Mouse (Mus musculus): ENCODE data around the gene Nmnat3.
A peak's percentile ranks its signal among the peaks of the same experiment; 100 is the strongest.
"Not testable (repeated sequence)": the region's sequence is repeated elsewhere in the genome, so short reads cannot be mapped to it uniquely, and the experiment has no call there.

Nmnat3 gene

DNA sequence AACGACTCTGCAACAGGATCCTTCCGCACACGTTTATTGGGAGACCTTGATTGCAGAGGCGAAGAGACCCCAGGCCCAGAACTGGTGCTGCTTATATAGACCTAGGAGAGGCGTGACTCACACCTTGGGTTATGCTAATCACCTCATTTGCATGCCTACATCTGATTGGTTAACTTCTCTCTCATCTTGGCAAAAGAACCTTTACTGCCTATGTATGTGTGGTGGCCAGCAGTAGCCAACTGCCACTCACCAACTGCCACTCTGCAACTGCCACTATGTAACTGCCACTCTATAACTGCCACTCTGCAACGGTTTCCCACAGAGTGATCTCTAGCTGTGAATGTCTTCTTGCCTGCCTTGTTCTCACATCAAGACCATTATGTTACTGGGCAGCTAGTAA lies at the start of gene Nmnat3:
TSS of gene Nmnat3 (plus strand) at position 301 of the 400 bp plus-strand sequence.
- not testable (repeated sequence) for DNase-seq (ENCODE audit: low read depth, low spot score)

- no peak for DNase-seq (ENCODE audit: low read depth, low spot score)
Observed at GRCm38 (mm10) chr9:98243481-98243880, 43.8 kb upstream of the Nmnat3 start.

- DNase-seq (ENCODE audit: low read depth, low spot score) = no peak
Observed at GRCm38 (mm10) chr9:98244223-98244622, 43.0 kb upstream of the Nmnat3 start.

- DNase-seq (ENCODE audit: low read depth, low spot score) = no peak
Observed at GRCm38 (mm10) chr9:98245226-98245625, 42.0 kb upstream of the Nmnat3 start.

GRCm38 (mm10) chr9:98246351-98246750 lies 40.9 kb upstream of the Nmnat3 start:
- no peak for DNase-seq (ENCODE audit: low read depth, low spot score)

GRCm38 (mm10) chr9:98260210-98260609 lies 27.0 kb upstream of the Nmnat3 start:
- DNase-seq (ENCODE audit: low read depth, low spot score) = no peak

DNA sequence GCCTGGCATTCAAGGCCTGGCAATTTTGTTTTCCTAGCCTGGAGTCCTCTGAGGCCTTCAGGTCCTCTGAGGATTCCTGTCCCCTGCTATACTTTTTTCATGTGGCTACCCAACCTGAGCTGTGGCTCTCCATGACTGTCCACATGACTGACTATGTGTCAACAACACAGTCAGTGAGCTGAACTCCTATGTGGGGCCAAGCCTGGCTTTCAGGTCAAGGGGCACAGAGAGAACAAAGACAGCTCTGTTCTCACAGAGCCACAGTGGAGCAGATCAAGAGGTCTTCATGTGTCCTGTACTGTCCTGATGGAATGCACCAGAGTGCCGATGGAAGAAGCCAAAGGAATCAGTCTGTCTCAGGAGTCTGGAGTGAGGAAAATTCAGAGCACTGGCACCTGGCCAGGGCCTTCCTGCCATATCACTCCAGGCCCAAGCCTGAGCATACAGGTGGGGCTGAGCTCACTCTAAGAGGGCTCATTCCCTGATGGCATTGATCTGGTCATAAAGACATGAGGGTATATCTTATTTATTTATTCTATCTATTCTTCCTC lies 25.7 kb upstream of the Nmnat3 start:
- no peak for DNase-seq (ENCODE audit: low read depth, low spot score)

DNA sequence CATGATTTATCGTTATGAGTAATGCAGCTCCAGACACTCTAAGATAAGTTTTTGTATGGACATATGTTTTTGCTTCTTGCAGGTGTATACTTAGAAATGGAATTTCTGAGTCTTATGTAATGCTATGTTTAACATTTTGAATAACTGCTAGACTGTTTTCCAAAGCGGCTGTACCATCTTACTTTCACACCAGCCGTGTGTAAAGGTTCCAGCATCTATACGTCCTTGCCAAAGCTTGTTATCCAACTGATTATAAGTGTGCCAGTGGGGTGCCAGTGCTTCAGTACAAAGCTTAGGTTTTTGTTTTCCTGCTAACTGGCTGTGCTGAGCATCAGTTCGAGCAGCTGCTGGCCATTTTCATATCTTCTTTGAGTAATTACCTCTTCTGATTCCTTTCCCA lies 22.3 kb upstream of the Nmnat3 start:
- no peak for DNase-seq (ENCODE audit: low read depth, low spot score)

GRCm38 (mm10) chr9:98272734-98273133 lies 14.5 kb upstream of the Nmnat3 start:
- no peak for DNase-seq (ENCODE audit: low read depth, low spot score)

- no peak for DNase-seq (ENCODE audit: low read depth, low spot score)
Observed at GRCm38 (mm10) chr9:98275080-98275479, 12.2 kb upstream of the Nmnat3 start.

DNA sequence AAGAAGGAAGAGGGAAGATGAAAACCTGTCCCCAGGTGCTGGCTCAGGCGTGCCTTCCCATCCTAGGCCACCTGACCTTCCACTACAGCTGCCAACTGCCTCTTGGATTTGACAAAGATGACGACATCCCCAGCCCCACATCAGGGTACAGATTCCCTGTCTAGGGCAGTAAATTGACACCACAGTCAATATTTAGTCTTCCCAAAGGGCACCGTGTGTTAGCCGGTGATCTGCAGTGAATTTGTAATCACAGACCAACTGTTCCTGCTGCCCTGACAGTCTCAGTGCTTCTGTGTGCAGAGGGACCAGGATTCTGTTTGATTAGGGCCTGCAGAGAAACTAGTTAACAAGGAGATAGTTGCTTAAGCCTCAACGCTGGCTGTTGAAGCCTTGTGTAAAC lies 7.1 kb upstream of the Nmnat3 start:
- DNase-seq (ENCODE audit: low read depth, low spot score) = no peak

GRCm38 (mm10) chr9:98285606-98286301 lies 1.5 kb upstream of the Nmnat3 start:
- no peak for DNase-seq (ENCODE audit: low read depth, low spot score)

DNA sequence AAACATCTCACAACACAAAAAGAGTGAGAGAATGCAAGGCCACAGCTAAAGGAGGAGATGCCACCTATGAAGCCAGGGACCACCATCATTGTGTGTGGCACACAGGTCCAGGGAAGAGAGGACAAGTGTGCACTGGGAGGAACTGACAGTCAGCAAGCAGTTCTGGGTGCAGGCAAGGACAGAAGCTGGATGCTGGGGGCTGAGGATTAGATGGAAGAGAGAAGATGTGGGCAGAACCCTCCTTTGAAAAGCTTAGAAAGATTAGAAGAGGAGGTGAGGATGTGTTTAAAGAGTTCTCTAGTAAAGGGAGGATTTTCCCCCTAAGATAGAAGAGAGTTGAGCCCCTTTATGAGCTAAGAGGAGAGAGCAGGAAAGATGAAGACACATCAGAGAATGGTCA lies 2.4 kb downstream of the Nmnat3 start:
- no peak for DNase-seq (ENCODE audit: low read depth, low spot score)

- DNase-seq (ENCODE audit: low read depth, low spot score) = no peak
Observed at GRCm38 (mm10) chr9:98290591-98290990, 3.4 kb downstream of the Nmnat3 start.

DNA sequence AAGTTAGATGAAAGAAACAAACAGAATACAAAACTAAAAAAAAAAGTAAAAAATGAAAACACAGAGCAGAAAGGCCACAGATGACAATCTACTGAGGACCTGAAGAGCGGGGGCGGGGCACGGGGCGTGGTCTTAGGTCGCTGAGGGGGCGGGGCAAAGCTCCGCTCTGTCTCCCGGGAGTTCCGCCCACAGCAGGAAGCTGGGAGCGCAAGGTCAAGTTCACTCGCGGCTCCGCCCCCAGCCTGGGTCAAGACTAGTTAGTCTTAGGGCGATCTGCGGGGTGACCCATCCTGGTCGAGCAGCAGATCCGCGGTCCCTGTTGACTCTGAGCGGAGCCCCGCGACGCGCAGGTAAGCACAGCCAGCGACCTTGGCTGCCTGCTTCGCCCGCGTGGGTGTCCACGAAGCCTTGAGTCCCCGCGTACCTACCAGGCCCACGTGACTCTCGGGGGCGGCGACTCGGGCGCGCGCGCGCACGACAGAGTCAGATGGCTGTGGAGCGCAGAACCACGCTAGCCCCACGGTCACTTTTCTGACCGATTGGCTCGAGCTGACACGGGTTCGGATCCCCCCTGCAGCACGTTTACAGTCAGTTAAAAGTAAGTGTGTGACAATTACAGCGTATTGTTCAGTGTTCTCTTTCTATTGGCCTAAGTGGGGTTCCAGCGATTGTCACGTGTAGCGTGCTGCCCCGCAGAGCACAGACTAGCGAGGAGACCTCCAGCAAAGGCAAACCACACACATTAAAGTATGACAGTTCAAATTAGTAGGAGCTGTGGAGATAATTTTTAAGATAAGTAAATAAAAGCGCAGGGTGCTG lies 9.4 kb downstream of the Nmnat3 start:
- peak; percentile 97 for DNase-seq (ENCODE audit: low read depth, low spot score)

DNA sequence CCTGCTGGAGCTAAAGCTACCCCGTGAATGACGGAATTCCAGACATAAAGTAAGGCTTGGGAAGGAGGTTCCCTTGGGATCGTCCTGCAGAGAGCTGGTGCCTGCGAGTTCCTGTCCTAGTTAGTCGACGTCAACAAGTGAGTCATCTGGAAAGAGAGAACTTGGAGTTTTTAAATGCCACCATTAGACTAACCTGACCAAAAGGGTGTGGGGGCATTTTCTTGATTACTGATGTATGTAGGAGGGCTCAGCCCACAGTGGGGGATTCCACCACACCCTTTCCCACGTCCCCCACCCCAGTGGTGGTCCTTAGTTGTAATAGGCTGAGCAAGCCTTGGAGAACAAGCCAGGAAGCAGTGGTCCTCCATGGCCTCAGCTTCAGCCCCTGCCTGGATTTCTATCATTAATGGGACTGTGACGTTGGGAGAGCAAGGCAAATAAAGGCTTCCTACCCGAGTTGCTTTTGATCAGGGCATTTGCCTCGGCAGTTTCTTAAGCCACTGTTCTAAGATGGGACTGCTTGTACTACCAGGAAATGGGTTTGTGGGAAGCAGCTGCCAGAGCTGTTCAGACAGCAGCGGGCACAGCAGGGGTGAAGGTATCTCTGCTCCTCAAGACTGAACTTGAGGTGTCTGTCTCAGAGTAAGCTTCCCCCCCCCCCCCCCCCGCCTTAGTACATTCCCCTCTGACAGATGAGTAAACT lies 10.2 kb downstream of the Nmnat3 start:
- DNase-seq (ENCODE audit: low read depth, low spot score) = peak; percentile 47

- DNase-seq (ENCODE audit: low read depth, low spot score) = no peak
Observed at GRCm38 (mm10) chr9:98297937-98298595, 10.8 kb downstream of the Nmnat3 start.

DNA sequence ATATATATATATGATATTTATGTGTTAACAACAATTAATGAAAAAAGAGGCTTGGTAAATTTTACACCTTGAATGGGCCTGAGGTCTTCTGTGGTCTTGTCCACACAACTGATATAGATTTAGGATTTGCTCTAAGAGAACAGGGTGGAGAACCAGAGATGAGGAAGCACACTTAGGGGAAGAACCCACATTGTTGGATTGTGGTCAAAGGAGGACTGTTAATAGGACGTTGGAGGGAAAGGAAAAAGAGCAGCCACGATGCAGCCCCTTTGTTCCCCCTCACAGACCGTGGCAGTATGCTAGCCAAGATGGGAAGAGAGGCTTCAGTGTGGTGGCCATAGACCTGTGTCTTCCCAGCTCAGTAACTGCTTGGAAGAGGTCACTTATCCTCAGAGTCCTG lies 11.5 kb downstream of the Nmnat3 start:
- DNase-seq (ENCODE audit: low read depth, low spot score) = no peak

- DNase-seq (ENCODE audit: low read depth, low spot score) = no peak
Observed at GRCm38 (mm10) chr9:98299235-98299634, 12.0 kb downstream of the Nmnat3 start.

GRCm38 (mm10) chr9:98300582-98300981 lies 13.3 kb downstream of the Nmnat3 start:
- DNase-seq (ENCODE audit: low read depth, low spot score) = no peak

- no peak for DNase-seq (ENCODE audit: low read depth, low spot score)
Observed at GRCm38 (mm10) chr9:98307011-98307410, 19.8 kb downstream of the Nmnat3 start.
